ENCODE assay signal across 8 mouse cellular contexts in the genomic region with DNA sequence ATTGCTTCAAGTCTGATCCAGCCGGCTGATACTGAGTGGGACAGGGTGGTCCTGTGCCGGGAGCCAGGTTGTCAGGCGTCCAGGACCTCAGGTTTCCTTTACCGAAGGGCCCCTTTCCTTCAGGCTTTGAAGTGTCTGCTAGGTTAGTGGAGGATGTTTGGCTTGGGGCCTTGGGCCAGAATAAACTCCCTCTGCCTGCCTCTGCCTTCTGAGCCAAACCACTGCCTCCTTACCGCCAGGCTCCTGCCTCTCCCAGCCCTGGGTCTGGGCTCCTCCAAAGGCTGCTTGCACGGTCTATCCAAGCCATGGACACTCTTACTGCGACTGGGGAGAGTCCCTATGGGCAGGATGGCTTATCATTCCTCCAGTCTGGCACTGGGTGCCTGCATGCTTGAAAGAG.
A peak's percentile ranks its signal among the peaks of the same experiment; 100 is the strongest.
DNase-seq lines count a peak whose midpoint lies in the region; ATAC-seq lines count a peak whose summit lies in the region.

No protein-coding gene starts in this region.

- peak overlapping the region; percentile 7; the same call in 1 of the 2 replicates for H3K4me3 ChIP-seq in kidney, embryonic 14.5 days (ENCODE audit: low read length)
- no peak overlapping the region for H3K4me3 ChIP-seq in hindbrain, embryonic 12.5 days
- no peak overlapping the region for H3K4me3 ChIP-seq in midbrain, embryonic 15.5 days

- H3K27ac ChIP-seq in kidney, embryonic 14.5 days (ENCODE audit: low read depth, low read length) = peak overlapping the region; percentile 86
- H3K27ac ChIP-seq in hindbrain, embryonic 12.5 days = no peak overlapping the region
- H3K27ac ChIP-seq in midbrain, embryonic 15.5 days = no peak overlapping the region

- H3K27me3 ChIP-seq in kidney, embryonic 14.5 days (ENCODE audit: control insufficient read depth, insufficient read depth, low read length) = no peaks in the 10 kb centered on the region
- H3K27me3 ChIP-seq in hindbrain, embryonic 12.5 days = peaks cover 38% of the 10 kb centered on the region
- H3K27me3 ChIP-seq in midbrain, embryonic 15.5 days (replicated peaks) = 0 out of 2 replicates have a peak, but pooled peaks cover 16% of the 10 kb centered on the region

- H3K4me1 ChIP-seq in kidney, embryonic 14.5 days (ENCODE audit: control insufficient read depth, insufficient read depth, low read length) = peaks cover 51% of the 10 kb centered on the region
- H3K4me1 ChIP-seq in hindbrain, embryonic 12.5 days = peaks cover 24% of the 10 kb centered on the region
- H3K4me1 ChIP-seq in midbrain, embryonic 15.5 days = peaks cover 9% of the 10 kb centered on the region

- 3% methylated on average over 7 of the region's 7 CpGs for WGBS in kidney, embryonic 14.5 days
- WGBS in hindbrain, embryonic 12.5 days = 11% methylated on average over 7 of the region's 7 CpGs
- 5% methylated on average over 7 of the region's 7 CpGs for WGBS in midbrain, embryonic 15.5 days

- H3K4me2 ChIP-seq in kidney, embryonic 14.5 days (replicated peaks; ENCODE audit: low read depth, low read length) = peak overlapping the region; percentile 35
- peak overlapping the region; percentile 52; the same call in 1 of the 2 replicates for H3K4me2 ChIP-seq in hindbrain, embryonic 12.5 days (replicated peaks)
- H3K4me2 ChIP-seq in midbrain, embryonic 15.5 days = peak overlapping the region; percentile 75

- H3K9ac ChIP-seq in kidney, embryonic 14.5 days (ENCODE audit: low read depth, low read length) = peak overlapping the region; percentile 42; the same call in 1 of the 2 replicates
- H3K9ac ChIP-seq in hindbrain, embryonic 12.5 days = no peak overlapping the region
- H3K9ac ChIP-seq in midbrain, embryonic 15.5 days = no peak overlapping the region

- no peak for DNase-seq in kidney, postnatal 36 days
- peak; percentile 71 for DNase-seq in fibroblast of lung, adult 2 months (ENCODE audit: low read depth)
- no peak for DNase-seq in spleen, postnatal 4 days (ENCODE audit: low spot score in 2 of 2)
- no peak for DNase-seq in spleen, adult 12 weeks (ENCODE audit: low spot score)
- no peak for DNase-seq in right cerebral cortex, postnatal 14 days

- no peaks in the 10 kb centered on the region for H3K9me3 ChIP-seq in kidney, embryonic 14.5 days (ENCODE audit: control insufficient read depth, low read length)
- no peaks in the 10 kb centered on the region for H3K9me3 ChIP-seq in hindbrain, embryonic 12.5 days (replicated peaks)
- H3K9me3 ChIP-seq in midbrain, embryonic 15.5 days = no peaks in the 10 kb centered on the region

- no peak for ATAC-seq in kidney, embryonic 14.5 days (ENCODE audit: low FRiP score, low TSS enrichment)
- ATAC-seq in hindbrain, embryonic 12.5 days (ENCODE audit: low FRiP score) = no peak; the same call in 1 of the 2 replicates
- ATAC-seq in midbrain, embryonic 15.5 days (replicated peaks) = no peak

- no peaks in the 10 kb centered on the region for H3K36me3 ChIP-seq in kidney, embryonic 14.5 days (ENCODE audit: control insufficient read depth, insufficient read depth, low read length)
- no peaks in the 10 kb centered on the region for H3K36me3 ChIP-seq in hindbrain, embryonic 12.5 days
- no peaks in the 10 kb centered on the region for H3K36me3 ChIP-seq in midbrain, embryonic 15.5 days (replicated peaks)
